Mouse (Mus musculus) hindlimb bud, embryonic 11.5 days (tissue): ENCODE results near the gene Akr7a5.

ENCODE experiments used
- DNase-seq: peaks from one replicate; pipeline ENCODE4 v3.0.0-alpha.2; 2012; ENCODE audit warnings: low read depth, low spot score; ENCODE audit errors: extremely low spot score

Gene Akr7a5

DNA sequence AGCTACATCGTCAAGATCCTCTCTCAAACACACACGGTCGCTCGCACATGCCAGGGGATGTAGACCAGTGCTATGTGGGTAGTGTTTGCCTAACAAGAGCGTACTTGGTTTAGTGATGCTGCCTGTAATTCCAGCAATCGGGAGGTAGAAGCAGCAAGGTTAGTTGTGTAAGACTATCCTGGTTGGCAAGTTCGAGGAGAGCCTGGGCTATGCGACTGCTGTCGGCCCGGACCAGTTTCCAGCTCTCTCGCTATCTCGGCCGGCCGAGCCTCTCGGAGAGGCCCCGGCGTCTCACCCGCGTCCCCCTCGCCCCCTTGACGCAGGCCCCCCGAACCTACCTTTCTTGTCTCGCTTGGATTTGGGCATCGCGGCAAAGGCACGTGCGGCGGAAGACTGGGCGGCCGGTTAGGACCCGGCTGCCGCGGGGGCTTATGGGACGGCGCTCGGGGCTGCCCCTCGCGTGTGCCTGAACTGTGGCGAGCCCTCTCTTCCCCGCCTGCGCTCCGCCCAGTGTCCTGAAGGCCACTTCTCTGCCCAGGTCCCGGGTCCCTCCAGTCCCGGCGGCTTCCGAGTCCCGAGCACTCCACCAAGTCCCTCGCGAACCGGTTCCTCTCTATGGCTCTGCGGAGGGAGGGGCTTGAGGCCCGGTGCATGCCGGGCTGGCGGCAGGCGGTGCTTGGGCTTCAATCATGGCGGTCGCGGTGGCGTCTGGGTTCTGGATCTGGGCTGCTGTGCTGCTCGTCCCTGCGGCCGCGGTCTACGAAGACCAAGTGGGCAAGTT, 41.6 kb downstream of the Akr7a5 start, which contains the start of the genes Mrto4, Emc1 and Ubr4:
Gene Mrto4 (minus strand): TSS at position 646 of the 781 bp plus-strand sequence.
Gene Emc1 (plus strand): TSS at position 657 of the 781 bp plus-strand sequence.
Gene Ubr4 (plus strand): TSS at position 679 of the 781 bp plus-strand sequence.
- DNase-seq: no peak

DNA sequence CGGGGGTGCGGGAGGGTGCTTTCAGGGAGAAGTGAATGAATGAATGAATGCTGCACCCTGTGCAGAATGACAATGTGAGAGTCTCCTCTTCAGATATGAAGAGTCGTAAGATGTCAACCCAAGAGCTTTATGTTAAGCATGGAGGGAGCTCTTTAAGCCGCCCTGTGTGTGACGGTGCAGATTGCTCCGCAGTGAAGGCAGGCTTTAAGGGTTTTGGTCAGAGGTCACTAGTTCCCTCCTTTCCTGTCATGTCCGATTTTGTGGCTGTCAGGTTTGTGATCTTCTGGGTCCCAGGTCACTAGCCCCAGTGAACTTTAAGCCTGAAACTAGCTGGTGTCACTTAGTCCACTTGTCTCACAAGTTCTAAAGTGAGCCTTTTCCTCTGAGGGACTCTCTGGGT, 42.3 kb downstream of the Akr7a5 start:
- DNase-seq: no peak

DNA sequence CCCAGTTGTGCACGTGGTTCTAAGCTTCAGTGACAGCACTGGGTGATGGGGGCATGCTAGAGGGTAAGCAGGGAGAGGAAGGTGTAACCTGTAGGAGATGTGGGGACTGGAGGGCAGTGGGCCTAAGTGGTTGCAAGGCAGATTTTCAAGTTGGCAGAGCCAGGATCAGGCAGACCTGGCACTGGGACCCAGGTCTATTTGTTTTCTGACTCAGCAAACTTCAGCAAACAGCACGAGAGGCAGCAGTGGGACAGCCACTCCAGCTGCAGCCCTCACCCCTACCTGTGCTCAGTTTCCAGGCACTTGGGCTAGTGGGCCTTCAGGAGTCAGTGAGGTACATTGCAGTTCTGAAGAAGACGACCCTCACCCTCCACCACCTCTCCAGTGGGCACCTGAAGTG, 46.7 kb downstream of the Akr7a5 start:
- no peak for DNase-seq

- DNase-seq: no peak
These were observed 50.4 kb downstream of the Akr7a5 start for GRCm38 (mm10) chr4:139360761-139361548.

GRCm38 (mm10) chr4:139367336-139367735, 56.8 kb downstream of the Akr7a5 start:
- no peak for DNase-seq
